Comparison of ENCODE assay signal across 9 mouse cellular contexts in the genomic region with DNA sequence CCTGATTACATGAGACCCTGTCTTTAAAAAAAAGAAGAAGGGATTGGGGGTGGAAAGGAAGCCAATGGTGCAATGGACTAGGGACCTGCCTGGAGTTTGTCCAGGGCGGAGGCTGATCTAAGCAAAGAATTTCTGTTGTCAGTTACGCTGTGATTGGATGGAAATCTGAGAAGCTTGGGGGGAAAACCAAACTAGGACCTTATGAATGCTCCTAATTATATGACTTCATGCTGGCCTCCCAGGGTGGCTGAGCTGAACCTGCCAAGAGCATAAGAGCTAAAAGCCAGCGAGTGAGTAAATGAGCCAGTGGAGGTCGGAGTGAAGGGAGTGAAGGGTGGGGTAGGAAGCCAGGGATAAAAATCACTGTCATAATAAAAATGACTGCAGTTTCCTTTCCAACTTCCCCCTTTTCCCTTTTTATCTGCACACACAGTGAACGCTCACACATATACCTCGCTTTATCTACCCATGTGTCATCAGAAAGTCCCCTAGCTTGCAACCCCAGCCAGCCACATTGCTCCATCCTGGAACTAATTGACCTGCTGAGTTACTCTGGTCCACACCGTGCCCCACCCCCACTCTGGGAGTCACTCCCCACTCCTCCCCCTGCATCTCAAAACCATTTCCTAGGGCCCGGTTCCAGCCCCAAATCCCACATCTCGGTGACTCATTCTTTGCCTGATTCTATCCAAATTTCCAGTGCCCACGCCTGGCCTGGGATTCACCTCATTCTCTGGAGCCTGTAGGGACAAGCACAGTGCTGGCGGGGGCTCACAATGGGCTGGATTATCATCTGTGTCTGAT. TPM values are rescaled to one million over a fixed set of nuclear protein-coding genes. Genes with fewer than 3 reads are reported as not detected.
DNase-seq lines count a peak whose midpoint lies in the region; ATAC-seq and TF ChIP-seq lines count a peak whose summit lies in the region.
"Had no signal": no experiment of that assay in that cellular context is flagged by ENCODE, and none has a peak within 500 bp of the region (broad histone marks: within the 10 kb centered on the region; RNA-seq: fewer than 3 reads in every experiment).

No protein-coding gene starts in this region.

- ATAC-seq in liver, postnatal 0 days = peak; percentile 66
- ATAC-seq in hindbrain, embryonic 14.5 days (ENCODE audit: low FRiP score) = no peak

- peaks cover 17% of the 10 kb centered on the region for H3K4me1 ChIP-seq in liver, postnatal 0 days (ENCODE audit: insufficient read depth)
- H3K4me1 ChIP-seq in hindbrain, embryonic 14.5 days (replicated peaks; ENCODE audit: control insufficient read depth, insufficient read depth, low read length) = peaks cover 12% of the 10 kb centered on the region

- no peak overlapping the region for H3K9ac ChIP-seq in liver, postnatal 0 days (replicated peaks)
- no peak overlapping the region for H3K9ac ChIP-seq in hindbrain, embryonic 14.5 days
- H3K9ac ChIP-seq: liver, embryonic 14.5 days had no signal

- no peak for TF ChIP-seq CTCF in liver, postnatal 0 days (IDR thresholded peaks at IDR 0.05; ENCODE audit: low read depth)

- H3K4me2 ChIP-seq in liver, postnatal 0 days (ENCODE audit: low read depth, low read length) = no peak overlapping the region
- no peak overlapping the region for H3K4me2 ChIP-seq in hindbrain, embryonic 14.5 days (replicated peaks)

- H3K36me3 ChIP-seq in liver, postnatal 0 days (replicated peaks; ENCODE audit: insufficient read depth, low read length) = no peaks in the 10 kb centered on the region
- no peaks in the 10 kb centered on the region for H3K36me3 ChIP-seq in hindbrain, embryonic 14.5 days (replicated peaks; ENCODE audit: control insufficient read depth, insufficient read depth)

- intact Hi-C loops in left cerebral cortex, postnatal 36 days (cut with DNase I) = loop anchor here (5.0 kb wide), 1 partner anchor 48 kb away; the partner anchor contains the start of gene Ttyh2
- intact Hi-C loops in gastrocnemius, postnatal 14 days (cut with DNase I; ENCODE audit: low total_unique reads) = loop anchor here (10.0 kb wide), 1 partner anchor 50 kb away; the partner anchor contains the start of gene Ttyh2

- DNase-seq in left cerebral cortex, postnatal 36 days (ENCODE audit: low spot score in 2 of 2) = peak; percentile 55 to 56
- DNase-seq in left cerebral cortex, adult 11 months (ENCODE audit: low spot score) = no peak
- peak; percentile 80 for DNase-seq in brain, adult 2 months (ENCODE audit: low read depth, low spot score)
- DNase-seq in gastrocnemius, postnatal 14 days = peak; percentile 77
- peak; percentile 45 for DNase-seq in liver, postnatal 0 days
- DNase-seq in hindbrain, embryonic 14.5 days (ENCODE audit: low spot score) = no peak
- no peak for DNase-seq in spleen, postnatal 36 days (ENCODE audit: low spot score in 2 of 2)
- no peak for DNase-seq in spleen, adult 18-20 months

- H3K27ac ChIP-seq in liver, postnatal 0 days (ENCODE audit: low read depth) = no peak overlapping the region
- no peak overlapping the region for H3K27ac ChIP-seq in hindbrain, embryonic 14.5 days
- H3K27ac ChIP-seq: liver, embryonic 14.5 days had no signal

- no peaks in the 10 kb centered on the region for H3K9me3 ChIP-seq in liver, postnatal 0 days (ENCODE audit: low read length)
- H3K9me3 ChIP-seq in hindbrain, embryonic 14.5 days (ENCODE audit: control insufficient read depth, low read length) = 0 out of 2 replicates have a peak, but pooled peaks cover 3% of the 10 kb centered on the region

- WGBS in liver, postnatal 0 days (ENCODE audit: insufficient replicate concordance) = 42% methylated on average over 11 of the region's 11 CpGs
- WGBS in hindbrain, embryonic 14.5 days = 65% methylated on average over 11 of the region's 11 CpGs

- H3K4me3 ChIP-seq in liver, postnatal 0 days (ENCODE audit: low read depth, low read length) = no peak overlapping the region
- no peak overlapping the region for H3K4me3 ChIP-seq in hindbrain, embryonic 14.5 days (replicated peaks; ENCODE audit: low read length)

- no peaks in the 10 kb centered on the region for H3K27me3 ChIP-seq in liver, postnatal 0 days (ENCODE audit: insufficient read depth, low read length)
- no peaks in the 10 kb centered on the region for H3K27me3 ChIP-seq in hindbrain, embryonic 14.5 days (ENCODE audit: control insufficient read depth, insufficient read depth, low read length)

- TF ChIP-seq EP300 in liver, postnatal 0 days (IDR thresholded peaks at IDR 0.05; ENCODE audit: low read depth) = no peak

RNA-seq across cellular contexts. Expression of gene Dnaic2, which starts 2.2 kb away (rescaled TPM):
- 1 to 10 TPM in 1 of 2 experiments, under 1 TPM in 1; 0.91 to 2.1 TPM for total RNA-seq in left cerebral cortex, postnatal 36 days (2021)
- under 1 TPM; 0.49 to 0.68 TPM for total RNA-seq in gastrocnemius, postnatal 14 days (2021)
- polyA plus RNA-seq in liver, postnatal 0 days (2015; fragmentation: Nextera tagmentation; extraction: Ambion mirVana) = 0.13 TPM in 1 of 2 replicates, not detected in the other
- polyA plus RNA-seq in hindbrain, embryonic 14.5 days (2014; fragmentation: Nextera tagmentation; extraction: Ambion mirVana) = 1.9 and 2.5 TPM in 2 replicates

RNA-seq across cellular contexts. Expression of gene Kif19a, which starts 40.2 kb away (rescaled TPM):
- 1 to 10 TPM; 4.5 to 4.8 TPM for total RNA-seq in left cerebral cortex, postnatal 36 days (2021)
- total RNA-seq in gastrocnemius, postnatal 14 days (2021) = 1 to 10 TPM; 1.3 to 4.2 TPM
- 0.11 and 0.13 TPM in 2 replicates for polyA plus RNA-seq in liver, postnatal 0 days (2015; fragmentation: Nextera tagmentation; extraction: Ambion mirVana)
- polyA plus RNA-seq in hindbrain, embryonic 14.5 days (2014; fragmentation: Nextera tagmentation; extraction: Ambion mirVana) = 0.99 and 1.4 TPM in 2 replicates

RNA-seq across cellular contexts. Expression of gene Ttyh2, which starts 49.8 kb away (rescaled TPM):
- total RNA-seq in left cerebral cortex, postnatal 36 days (2021) = 10 to 100 TPM; 20.8 to 31.0 TPM
- total RNA-seq in gastrocnemius, postnatal 14 days (2021) = 10 to 100 TPM; 32.9 to 48.2 TPM
- polyA plus RNA-seq in liver, postnatal 0 days (2015; fragmentation: Nextera tagmentation; extraction: Ambion mirVana) = 22.1 and 23.7 TPM in 2 replicates
- 32.0 and 35.1 TPM in 2 replicates for polyA plus RNA-seq in hindbrain, embryonic 14.5 days (2014; fragmentation: Nextera tagmentation; extraction: Ambion mirVana)

RNA-seq across cellular contexts. Expression of gene Rpl38, which starts 56.7 kb away (rescaled TPM):
- total RNA-seq in left cerebral cortex, postnatal 36 days (2021) = 100 to 1,000 TPM; 750 to 833 TPM
- 100 to 1,000 TPM; 832 to 884 TPM for total RNA-seq in gastrocnemius, postnatal 14 days (2021)
- polyA plus RNA-seq in liver, postnatal 0 days (2015; fragmentation: Nextera tagmentation; extraction: Ambion mirVana) = 793 and 837 TPM in 2 replicates
- polyA plus RNA-seq in hindbrain, embryonic 14.5 days (2014; fragmentation: Nextera tagmentation; extraction: Ambion mirVana) = 694 and 869 TPM in 2 replicates

Comparison
In these comparisons a context has a peak if more than half of its experiments do, and no peak if none do; other contexts are left out.
1. DNase-seq: peak in left cerebral cortex, postnatal 36 days (2 of 2), brain, adult 2 months (single experiment), gastrocnemius, postnatal 14 days (single experiment) and liver, postnatal 0 days (single experiment); none in left cerebral cortex, adult 11 months (single experiment), hindbrain, embryonic 14.5 days (single experiment), spleen, postnatal 36 days (0 of 2) and spleen, adult 18-20 months (0 of 2).